Mouse (Mus musculus) T-helper 2 cell (primary cell): ENCODE results near the gene Egfl7.

Source experiments
- in situ Hi-C: fragments of 300-600 bp; cut with MboI, MseI; formaldehyde crosslinking; loops from one replicate; pipeline ENCODE4 v1.15.1; 2025; ENCODE audit warnings: high pct_unique_total_duplicates

Gene Egfl7

GRCm38 (mm10) chr2:26610526-26610925 lies 30.7 kb downstream of the Egfl7 start:
- in situ Hi-C loops, result no loop called here

DNA sequence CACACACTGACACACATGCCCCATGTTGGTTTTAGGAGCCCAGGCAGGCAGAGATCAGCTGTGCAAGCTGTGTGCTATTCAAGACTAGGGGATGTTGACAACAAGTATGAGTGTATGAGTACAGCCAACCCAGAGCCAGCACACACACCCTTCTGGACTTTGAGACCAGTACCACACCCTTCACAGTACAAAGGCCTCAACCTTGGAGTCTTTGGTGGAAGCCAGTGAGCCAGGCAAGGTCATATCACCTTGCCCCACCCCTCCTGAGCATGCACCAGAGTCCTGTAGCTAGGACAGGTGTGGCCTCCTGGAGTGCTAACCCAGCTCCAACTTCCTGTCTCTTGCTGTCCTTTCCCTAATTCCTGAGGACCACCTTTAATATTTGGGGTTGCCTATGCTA lies 31.2 kb downstream of the Egfl7 start:
- in situ Hi-C loops, result no loop called here

- in situ Hi-C loops, result no loop called here
Observed at GRCm38 (mm10) chr2:26611896-26612295, 32.1 kb downstream of the Egfl7 start.

DNA sequence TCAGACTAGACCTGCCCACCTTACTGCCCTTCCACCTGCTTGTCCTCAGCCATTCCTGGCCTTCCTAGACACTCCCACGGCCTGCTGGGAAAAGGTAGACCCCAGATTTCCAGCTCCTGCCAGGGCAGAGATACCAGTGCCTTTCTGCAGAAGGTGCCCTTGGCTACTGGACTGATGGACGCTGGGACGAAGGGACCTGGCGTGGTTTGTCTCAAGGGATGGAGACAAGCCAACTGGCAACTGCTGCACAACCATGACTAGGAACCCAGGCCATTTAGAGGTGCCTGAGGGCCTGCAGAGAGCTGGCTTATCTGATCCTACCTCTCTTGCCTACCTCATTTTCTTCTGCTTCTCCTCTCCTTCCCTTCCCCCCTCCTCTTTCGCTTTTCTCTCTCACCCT lies 35.1 kb downstream of the Egfl7 start:
- in situ Hi-C loops, result no loop called here

- in situ Hi-C loops, result no loop called here
Observed at GRCm38 (mm10) chr2:26615459-26616124, 35.8 kb downstream of the Egfl7 start.

GRCm38 (mm10) chr2:26617331-26617730 lies 37.5 kb downstream of the Egfl7 start:
- in situ Hi-C loops, result no loop called here

DNA sequence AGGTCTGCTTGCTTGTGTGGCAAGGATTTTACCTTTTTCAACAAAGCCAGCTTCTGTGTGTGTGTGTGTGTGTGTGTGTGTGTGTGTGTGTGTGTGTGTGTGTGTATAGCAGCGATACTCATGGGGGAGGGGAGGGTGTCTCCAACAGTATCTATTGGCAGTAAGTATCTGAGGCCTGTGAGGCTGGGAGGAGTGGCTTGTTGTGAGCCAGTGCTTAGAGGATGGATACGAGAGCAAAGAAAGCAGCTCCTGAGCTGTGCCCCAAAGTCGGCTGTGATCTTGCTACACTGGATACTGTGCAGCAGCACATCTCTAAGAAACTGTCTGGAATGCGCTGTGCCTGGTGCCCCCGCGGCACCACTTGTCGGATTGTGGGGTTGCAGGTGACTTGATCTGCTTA lies 38.1 kb downstream of the Egfl7 start:
- in situ Hi-C loops, result no loop called here

GRCm38 (mm10) chr2:26621246-26621645 lies 41.4 kb downstream of the Egfl7 start:
- in situ Hi-C loops, result no loop called here

DNA sequence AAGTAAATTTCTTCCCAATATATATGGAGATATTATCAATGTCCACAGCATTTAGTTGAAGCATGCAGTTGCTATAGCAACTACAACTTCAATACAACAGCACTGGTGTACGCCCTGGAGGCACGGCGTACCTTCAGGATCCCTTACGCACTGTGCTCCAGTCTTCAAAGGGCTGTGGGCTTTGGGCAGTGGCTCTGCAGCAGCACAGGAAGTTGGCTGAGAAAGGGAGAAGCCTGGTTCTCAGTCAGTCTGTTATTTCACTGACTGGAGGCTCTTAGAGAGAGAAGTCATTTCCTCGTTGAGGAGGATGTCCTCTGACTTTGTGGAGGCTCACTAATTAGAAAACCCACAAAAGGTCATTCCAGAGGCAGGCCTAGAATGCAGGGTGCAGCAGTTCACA lies 43.2 kb downstream of the Egfl7 start:
- in situ Hi-C loops, result no loop called here

DNA sequence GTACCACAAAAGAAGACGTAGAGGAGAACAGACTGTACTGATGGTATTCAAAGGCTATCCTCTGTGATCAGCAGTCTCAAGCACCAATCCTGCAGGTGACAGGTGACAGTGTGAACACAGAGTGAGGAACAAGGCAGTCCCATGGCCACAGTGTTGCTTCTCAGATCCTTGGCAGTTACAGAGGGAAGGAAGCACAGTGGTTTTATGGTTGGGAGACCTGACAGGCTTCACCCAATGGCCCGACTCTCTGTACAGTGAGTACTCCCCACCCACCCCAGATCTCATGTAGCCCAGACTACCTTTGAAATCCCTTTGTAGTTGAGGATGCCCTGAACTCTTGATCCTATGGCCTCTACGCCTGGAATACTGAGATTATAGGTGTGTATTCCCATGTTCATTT lies 45.6 kb downstream of the Egfl7 start:
- in situ Hi-C loops, result no loop called here

- in situ Hi-C loops, result no loop called here
Observed at GRCm38 (mm10) chr2:26626081-26626480, 46.3 kb downstream of the Egfl7 start.

DNA sequence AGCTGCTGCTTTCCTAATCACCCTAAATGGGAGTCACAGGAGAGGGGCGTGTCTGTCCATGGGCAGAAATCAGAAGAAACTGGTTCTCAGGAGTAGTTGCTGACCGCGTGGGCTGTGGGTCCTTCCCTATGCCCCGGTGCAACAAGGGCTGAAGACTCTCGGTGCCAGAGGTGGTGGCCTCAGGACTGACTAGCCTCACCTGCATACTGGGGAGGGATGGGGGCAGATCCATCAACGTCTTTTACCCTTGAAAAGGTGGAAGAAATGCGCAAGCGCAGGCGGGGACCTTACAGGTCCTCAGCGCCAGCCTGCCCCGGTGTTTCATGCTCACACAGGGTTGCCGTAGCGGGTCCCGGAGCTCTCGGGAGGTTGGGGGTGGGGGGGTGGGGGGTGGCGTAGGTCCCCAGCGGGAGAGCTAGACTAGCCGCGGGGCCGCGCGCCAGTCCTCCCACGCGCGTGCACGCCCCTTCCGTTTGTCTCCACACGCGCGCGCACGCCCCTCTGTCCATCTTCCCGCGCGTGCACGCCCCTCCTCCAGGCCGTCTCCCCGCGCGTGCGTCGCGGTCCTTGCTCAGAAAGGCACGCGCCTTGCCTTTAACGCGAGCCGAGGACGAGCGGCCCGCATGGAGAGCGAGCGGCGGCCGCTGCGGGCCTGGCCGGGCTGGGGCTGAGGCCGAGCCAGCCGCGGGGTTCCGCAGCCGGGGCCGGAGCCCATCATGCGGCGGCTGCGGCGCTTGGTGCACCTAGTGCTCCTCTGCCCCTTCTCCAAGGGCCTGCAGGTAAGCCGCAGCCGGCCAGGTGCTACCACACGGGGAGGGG lies 48.3 kb downstream of the Egfl7 start, which contains the start of gene Fam69b:
Gene Fam69b, plus strand, starts transcription at position 537 of the 819 bp plus-strand sequence.
- in situ Hi-C loops, result no loop called here

DNA sequence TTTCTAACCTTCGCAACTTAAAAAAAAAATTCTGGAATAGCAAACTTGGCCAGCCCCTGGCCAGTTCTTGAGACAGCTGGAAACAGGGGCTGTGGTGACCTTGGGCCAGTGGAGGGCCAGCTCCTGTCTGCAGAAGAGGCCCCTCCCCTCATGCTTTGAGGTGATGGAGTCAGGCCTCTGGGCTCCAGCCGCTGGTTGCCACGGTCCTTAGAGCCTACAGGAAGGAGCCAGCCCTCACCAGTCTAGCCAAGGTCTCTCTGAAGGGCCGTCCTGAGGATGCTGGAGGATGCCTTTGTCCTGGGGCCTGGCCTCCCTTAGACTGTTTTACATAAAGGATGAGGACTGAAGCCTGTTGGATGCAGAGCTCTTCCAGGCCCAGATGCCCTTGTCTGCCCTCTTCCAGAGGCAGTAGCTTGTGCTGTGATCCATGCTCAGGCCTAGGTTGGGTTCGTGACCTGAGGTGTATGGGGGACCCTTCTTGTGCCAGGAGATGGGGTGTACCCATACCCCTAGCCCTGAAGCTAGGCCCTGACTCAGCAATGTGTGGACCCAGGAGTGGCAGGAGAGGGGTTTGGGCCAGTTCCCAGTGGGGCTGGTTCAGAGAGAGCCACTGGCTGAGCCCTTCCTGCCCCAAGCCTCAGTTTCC lies 49.1 kb downstream of the Egfl7 start:
- in situ Hi-C loops, result no loop called here

- in situ Hi-C loops, result no loop called here
Observed at GRCm38 (mm10) chr2:26632541-26633395, 53.0 kb downstream of the Egfl7 start.

GRCm38 (mm10) chr2:26633953-26634530 lies 54.2 kb downstream of the Egfl7 start:
- in situ Hi-C loops, result no loop called here

DNA sequence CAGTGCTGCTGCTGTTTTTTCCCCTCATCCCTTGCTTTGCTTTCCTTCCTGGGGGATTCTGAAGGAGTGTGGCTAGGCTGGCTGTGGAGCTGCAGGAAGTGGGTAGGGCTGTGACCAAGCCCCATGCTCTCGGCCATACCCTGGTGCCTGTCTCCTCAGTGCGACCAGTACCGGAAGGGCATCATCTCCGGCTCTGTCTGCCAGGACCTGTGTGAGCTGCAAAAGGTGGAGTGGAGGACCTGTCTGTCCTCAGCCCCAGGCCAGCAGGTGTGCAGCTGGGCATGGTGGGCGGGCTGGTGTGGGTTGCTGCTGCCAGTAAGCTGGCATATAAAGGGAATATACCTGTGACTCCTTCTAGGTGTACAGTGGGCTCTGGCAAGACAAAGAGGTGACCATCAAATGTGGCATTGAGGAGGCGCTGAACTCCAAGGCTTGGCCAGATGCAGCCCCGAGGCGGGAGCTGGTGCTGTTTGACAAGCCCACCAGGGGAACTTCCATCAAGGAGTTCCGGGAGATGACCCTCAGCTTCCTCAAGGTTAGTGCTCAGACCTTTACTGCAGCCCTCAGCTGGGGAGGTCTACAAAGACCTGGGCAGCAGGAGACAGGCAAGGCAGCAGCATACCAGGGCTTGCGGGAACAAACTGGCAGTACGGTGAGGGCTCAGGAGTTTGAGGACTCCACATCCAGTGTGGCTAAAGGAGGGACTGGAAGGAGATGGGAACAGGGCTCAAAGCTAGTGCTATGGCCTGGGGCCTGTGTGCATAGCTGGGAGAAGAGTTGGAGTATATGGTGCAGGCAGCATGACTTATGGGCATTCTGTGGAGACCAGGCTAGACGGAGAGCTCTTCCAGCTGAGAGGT lies 55.0 kb downstream of the Egfl7 start:
- in situ Hi-C loops, result no loop called here

DNA sequence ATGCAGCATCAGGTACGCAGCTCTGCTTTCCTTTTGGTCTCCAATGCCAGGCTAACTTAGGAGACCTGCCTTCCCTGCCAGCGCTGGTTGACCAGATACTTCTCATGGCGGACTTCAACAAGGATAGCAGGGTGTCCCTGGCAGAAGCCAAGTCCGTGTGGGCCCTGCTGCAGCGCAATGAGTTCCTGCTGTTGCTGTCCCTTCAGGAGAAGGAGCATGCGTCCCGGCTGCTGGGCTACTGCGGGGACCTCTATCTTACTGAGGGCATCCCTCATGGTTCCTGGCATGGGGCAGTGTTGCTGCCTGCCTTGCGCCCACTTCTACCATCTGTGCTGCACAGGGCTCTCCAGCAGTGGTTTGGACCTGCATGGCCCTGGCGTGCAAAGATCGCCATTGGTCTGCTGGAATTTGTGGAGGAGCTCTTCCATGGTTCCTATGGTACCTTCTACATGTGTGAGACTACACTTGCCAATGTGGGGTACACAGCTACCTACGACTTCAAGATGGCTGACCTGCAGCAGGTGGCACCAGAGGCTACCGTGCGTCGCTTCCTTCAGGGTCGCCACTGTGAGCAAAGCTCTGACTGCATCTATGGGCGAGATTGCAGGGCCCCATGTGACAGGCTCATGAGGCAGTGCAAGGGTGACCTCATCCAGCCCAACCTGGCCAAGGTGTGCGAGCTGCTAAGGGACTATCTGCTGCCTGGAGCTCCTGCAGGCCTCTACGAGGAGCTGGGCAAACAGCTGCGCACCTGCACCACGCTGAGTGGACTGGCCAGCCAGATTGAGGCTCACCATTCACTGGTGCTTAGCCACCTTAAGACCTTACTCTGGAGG lies 55.9 kb downstream of the Egfl7 start:
- in situ Hi-C loops, result no loop called here

DNA sequence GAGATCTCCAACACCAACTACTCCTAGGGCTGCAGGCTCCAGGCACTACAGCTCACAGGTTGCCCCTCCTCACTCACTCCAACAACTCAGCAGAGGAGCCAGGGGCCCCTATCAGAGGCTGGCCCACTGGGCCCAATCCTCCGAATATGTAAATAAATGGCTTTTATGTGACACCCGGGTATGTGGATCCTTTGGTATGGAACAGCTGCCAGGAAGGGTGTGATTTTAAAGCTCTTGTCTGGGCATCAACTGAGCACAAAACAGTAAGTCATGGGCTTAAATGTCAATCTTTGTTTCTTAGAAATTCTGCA lies 56.5 kb downstream of the Egfl7 start:
- in situ Hi-C loops, result no loop called here

- in situ Hi-C loops, result no loop called here
Observed at GRCm38 (mm10) chr2:26637316-26637932, 57.6 kb downstream of the Egfl7 start.
